Comparison of ENCODE assay signal across 7 mouse cellular contexts in genomic region chr2:106649686-106650570, GRCm38 (mm10). TPM values are rescaled to one million over a fixed set of nuclear protein-coding genes. Genes with fewer than 3 reads are reported as not detected.
A peak's percentile ranks its signal among the peaks of the same experiment; 100 is the strongest.
DNase-seq lines count a peak whose midpoint lies in the region; ATAC-seq and TF ChIP-seq lines count a peak whose summit lies in the region.

No protein-coding gene starts in this region.

- H3K27ac ChIP-seq in embryonic facial prominence, embryonic 10.5 days (replicated peaks): peak overlapping the region; percentile 82
- H3K27ac ChIP-seq in intestine, postnatal 0 days (ENCODE audit: low read depth, low read length): no peak overlapping the region

- 6% methylated on average over 25 of the region's 25 CpGs for WGBS in embryonic facial prominence, embryonic 10.5 days
- WGBS in intestine, postnatal 0 days: 5% methylated on average over 25 of the region's 25 CpGs

- peak; percentile 80 for ATAC-seq in intestine, postnatal 0 days

- no peaks in the 10 kb centered on the region for H3K27me3 ChIP-seq in embryonic facial prominence, embryonic 10.5 days (replicated peaks; ENCODE audit: low read depth, poor library complexity, severe bottlenecking)
- H3K27me3 ChIP-seq in intestine, postnatal 0 days (replicated peaks; ENCODE audit: control insufficient read depth, insufficient read depth, low read length): no peaks in the 10 kb centered on the region
- no peaks in the 10 kb centered on the region for H3K27me3 ChIP-seq in megakaryocyte, embryonic 14.5 days (replicated peaks)

- peak overlapping the region; percentile 54 for H3K4me3 ChIP-seq in embryonic facial prominence, embryonic 10.5 days
- H3K4me3 ChIP-seq in intestine, postnatal 0 days (ENCODE audit: low read depth, low read length): peak overlapping the region; percentile 43
- H3K4me3 ChIP-seq in megakaryocyte, embryonic 14.5 days (replicated peaks): peak overlapping the region; percentile 82

- peak overlapping the region; percentile 76 for H3K4me2 ChIP-seq in intestine, postnatal 0 days (replicated peaks; ENCODE audit: low read depth)

- no peak for TF ChIP-seq CTCF in intestine, postnatal 0 days (IDR thresholded peaks at IDR 0.05; ENCODE audit: low read depth)

- no peaks in the 10 kb centered on the region for H3K9me3 ChIP-seq in embryonic facial prominence, embryonic 10.5 days
- no peaks in the 10 kb centered on the region for H3K9me3 ChIP-seq in intestine, postnatal 0 days (ENCODE audit: control insufficient read depth)
- 0 out of 2 replicates have a peak, but pooled peaks cover 2% of the 10 kb centered on the region for H3K9me3 ChIP-seq in megakaryocyte, embryonic 14.5 days

- no peaks in the 10 kb centered on the region for H3K36me3 ChIP-seq in embryonic facial prominence, embryonic 10.5 days (replicated peaks)
- H3K36me3 ChIP-seq in intestine, postnatal 0 days (ENCODE audit: control insufficient read depth, insufficient read depth): no peaks in the 10 kb centered on the region
- H3K36me3 ChIP-seq in megakaryocyte, embryonic 14.5 days (replicated peaks; ENCODE audit: low read length): no peaks in the 10 kb centered on the region

- intact Hi-C loops in left cerebral cortex, postnatal 14 days (cut with DNase I): loop anchor here (10.0 kb wide), 1 partner anchor 135 kb away; no protein-coding TSS in a partner anchor

- no peak overlapping the region for H3K9ac ChIP-seq in intestine, postnatal 0 days (ENCODE audit: low read depth, low read length)

- peak; percentile 92 for DNase-seq in brain, embryonic 18.5 days (ENCODE audit: low read depth, low spot score)
- peak; percentile 91 for DNase-seq in embryonic facial prominence, embryonic 10.5 days (ENCODE audit: low spot score)
- DNase-seq in heart, adult 11 months: peak; percentile 99
- DNase-seq in left cerebral cortex, postnatal 14 days (ENCODE audit: low spot score in 2 of 2): peak; percentile 85
- peak; percentile 71 for DNase-seq in right cerebral cortex, postnatal 14 days

- peaks cover 38% of the 10 kb centered on the region for H3K4me1 ChIP-seq in embryonic facial prominence, embryonic 10.5 days
- no peaks in the 10 kb centered on the region for H3K4me1 ChIP-seq in intestine, postnatal 0 days (replicated peaks; ENCODE audit: control insufficient read depth, insufficient read depth, low read length)
- no peaks in the 10 kb centered on the region for H3K4me1 ChIP-seq in megakaryocyte, embryonic 14.5 days

RNA-seq across cellular contexts. Expression of gene Mpped2, which starts 43.1 kb away (rescaled TPM):
- 91.9 and 92.9 TPM in 2 replicates for polyA plus RNA-seq in embryonic facial prominence, embryonic 10.5 days (2016; fragmentation: Nextera tagmentation; extraction: Ambion mirVana)
- polyA plus RNA-seq in intestine, postnatal 0 days (2015; fragmentation: Nextera tagmentation; extraction: Ambion mirVana): 8.0 and 8.2 TPM in 2 replicates
- total RNA-seq in left cerebral cortex, postnatal 14 days (2021): 10 to 100 TPM; 44.3 to 44.5 TPM
- polyA plus RNA-seq in megakaryocyte, embryonic 14.5 days (2012; ENCODE audit: insufficient read depth, low replicate concordance): 0.10 TPM in 1 of 2 replicates, not detected in the other

Comparison
In these comparisons a context has a peak if more than half of its experiments do, and no peak if none do; other contexts are left out.
1. RNA of gene Mpped2, which starts 43.1 kb away (polyA plus RNA-seq): 91.9 to 92.9 TPM in embryonic facial prominence, embryonic 10.5 days; 8.0 to 8.2 TPM in intestine, postnatal 0 days and 0.10 TPM in megakaryocyte, embryonic 14.5 days; every median in the first group is over 10 times any median in the second.
2. Peak in every context shown above with its lines, with median percentiles within 50 percentile points of each other: DNase-seq and H3K4me3 ChIP-seq.